In the genomic region with DNA sequence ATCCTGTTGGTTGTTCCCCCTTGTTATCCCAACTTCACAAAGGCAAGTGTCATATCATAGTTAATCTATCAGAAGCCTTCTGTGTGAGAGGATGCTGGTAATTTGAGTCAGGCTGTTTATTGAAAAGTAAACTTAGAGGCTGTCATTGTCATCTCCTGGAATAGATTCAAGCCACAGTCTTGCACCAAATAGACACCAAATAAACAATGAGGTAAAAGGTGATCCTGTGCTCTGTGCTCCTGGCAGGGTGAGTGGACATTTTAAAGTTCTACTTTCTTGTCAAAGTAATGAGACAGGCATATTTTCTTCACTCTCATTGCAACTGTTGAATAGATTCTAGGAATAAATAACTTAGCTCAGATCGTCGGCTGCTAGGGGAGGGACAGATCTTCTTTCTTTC, we compare ENCODE assay signal across 21 mouse cellular contexts.
DNase-seq lines count a peak whose midpoint lies in the region; TF ChIP-seq lines count a peak whose summit lies in the region.
"Had no signal": no experiment of that assay in that cellular context is flagged by ENCODE, and none has a peak within 500 bp of the region (broad histone marks: within the 10 kb centered on the region; RNA-seq: fewer than 3 reads in every experiment).

No protein-coding gene starts in this region.

- no peaks in the 10 kb centered on the region for H3K27me3 ChIP-seq in liver, adult 2 months (ENCODE audit: control insufficient read depth, insufficient read depth, low read length)
- H3K27me3 ChIP-seq in C2C12 (ENCODE audit: control insufficient read depth, insufficient read depth, insufficient read length): no peaks in the 10 kb centered on the region
- H3K27me3 ChIP-seq: embryonic facial prominence, embryonic 15.5 days; forebrain, embryonic 12.5 days; hindbrain, embryonic 13.5 days had no signal

- peak; percentile 48 for DNase-seq in liver, adult 2 months (ENCODE audit: extremely low read depth, low read depth, low spot score)
- no peak for DNase-seq in liver
- no peak for DNase-seq in kidney, postnatal 25 days
- DNase-seq in urinary bladder, postnatal 10 days (ENCODE audit: low spot score): no peak
- DNase-seq: adrenal gland, adult 8-10 months; adrenal gland, postnatal 36 days; B cell, adult 2 months; cerebellum, adult 11 months; cerebellum, adult 8-10 months; cerebellum, postnatal 14 days; embryo, embryonic 11 days; gastrocnemius, postnatal 25 days; heart, adult 18-20 months; heart, postnatal 14 days had no signal

- TF ChIP-seq POLR2A in liver, adult 2 months (IDR thresholded peaks at IDR 0.05; ENCODE audit: extremely low read depth, insufficient read depth, low read length): no peak

- no peaks in the 10 kb centered on the region for H3K79me3 ChIP-seq in C2C12 (ENCODE audit: low read depth)

- no peak for TF ChIP-seq CTCF in liver, adult 2 months (IDR thresholded peaks at IDR 0.05; ENCODE audit: low read depth, low read length)
- TF ChIP-seq CTCF in C2C12 (IDR thresholded peaks at IDR 0.05; ENCODE audit: control insufficient read depth, insufficient read depth, insufficient read length): no peak

- no peak overlapping the region for H3K27ac ChIP-seq in liver, adult 2 months (replicated peaks; ENCODE audit: insufficient read depth, low read depth, low read length)
- H3K27ac ChIP-seq in brown adipose tissue, adult 24 weeks (replicated peaks; ENCODE audit: low read depth, low read length): peak overlapping the region; percentile 2; the same call in 1 of the 2 replicates
- H3K27ac ChIP-seq: embryonic facial prominence, embryonic 15.5 days; forebrain, embryonic 12.5 days; heart, embryonic 10.5 days; hindbrain, embryonic 13.5 days; hindbrain, postnatal 0 days had no signal

- H3K4me3 ChIP-seq in liver, adult 2 months (ENCODE audit: insufficient read depth, low read depth, low read length): no peak overlapping the region
- H3K4me3 ChIP-seq in C2C12 (ENCODE audit: insufficient read depth, poor library complexity, severe bottlenecking): no peak overlapping the region
- H3K4me3 ChIP-seq in brown adipose tissue, adult 24 weeks (ENCODE audit: insufficient read depth, low read depth, low read length): no peak overlapping the region
- H3K4me3 ChIP-seq: embryonic facial prominence, embryonic 15.5 days; forebrain, embryonic 12.5 days; heart, embryonic 10.5 days; hindbrain, embryonic 13.5 days had no signal

- H3K4me1 ChIP-seq in liver, adult 2 months (ENCODE audit: control insufficient read depth, insufficient read depth, low read length): no peaks in the 10 kb centered on the region
- peaks cover 21% of the 10 kb centered on the region for H3K4me1 ChIP-seq in brown adipose tissue, adult 24 weeks (ENCODE audit: control insufficient read depth, insufficient read depth, insufficient read length, low read length)
- H3K4me1 ChIP-seq: embryonic facial prominence, embryonic 15.5 days; forebrain, embryonic 12.5 days; heart, embryonic 10.5 days had no signal

- no peak overlapping the region for H3ac ChIP-seq in C2C12 (ENCODE audit: control insufficient read depth, insufficient read length, low read depth)

- H3K36me3 ChIP-seq in liver, adult 2 months (ENCODE audit: control insufficient read depth, insufficient read depth, low read length): no peaks in the 10 kb centered on the region
- no peaks in the 10 kb centered on the region for H3K36me3 ChIP-seq in C2C12 (ENCODE audit: control insufficient read depth, insufficient read depth)
- H3K36me3 ChIP-seq: embryonic facial prominence, embryonic 15.5 days; forebrain, embryonic 12.5 days; heart, embryonic 10.5 days; hindbrain, embryonic 13.5 days had no signal

- 91% methylated on average over 2 of the region's 2 CpGs for WGBS in liver, adult 2 months

- H3K9ac ChIP-seq in liver, adult 2 months (ENCODE audit: low read depth, low read length): no peak overlapping the region
- H3K9ac ChIP-seq: embryonic facial prominence, embryonic 15.5 days; forebrain, embryonic 12.5 days; hindbrain, embryonic 13.5 days had no signal

- no peaks in the 10 kb centered on the region for H3K79me2 ChIP-seq in liver, adult 2 months (ENCODE audit: control insufficient read depth, insufficient read depth, low read length)
- no peaks in the 10 kb centered on the region for H3K79me2 ChIP-seq in C2C12 (ENCODE audit: control insufficient read depth, insufficient read depth)

TF ChIP-seq in C2C12, 6 proteins besides CTCF, POLR2A, EP300 and RAD21:
- TF ChIP-seq USF1 (IDR thresholded peaks at IDR 0.05; ENCODE audit: low read depth) (no peak), MAX (IDR thresholded peaks at IDR 0.05) (peak; percentile 21), CEBPB (IDR thresholded peaks at IDR 0.05; ENCODE audit: low read depth) (peak; percentile 55)
